Mouse (Mus musculus): ENCODE measurements around the gene Coq9.

DNA sequence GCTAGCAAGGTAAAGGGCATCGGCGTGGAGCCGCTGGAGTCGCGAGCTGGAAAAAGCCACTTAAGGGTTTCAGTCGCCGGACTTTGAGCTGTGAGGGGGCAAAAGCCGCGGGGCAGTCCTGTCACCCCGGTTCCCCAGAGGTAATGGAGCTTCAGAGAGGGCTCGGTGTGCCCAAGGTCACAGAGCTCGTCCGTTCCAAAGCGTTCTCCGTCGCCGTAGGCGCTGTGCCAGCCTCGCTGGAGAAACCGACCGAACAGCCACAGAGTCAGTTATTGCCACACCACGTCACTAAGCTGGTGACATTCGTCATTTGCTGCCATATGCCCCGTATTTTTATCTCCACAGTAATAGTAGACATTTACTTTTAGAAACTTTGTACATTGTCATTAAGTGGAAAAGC, 479 bp downstream of the Coq9 start:
- no peak for TF ChIP-seq ZC3H11A (IDR thresholded peaks at IDR 0.05; ENCODE audit: borderline replicate concordance, low read depth, low read length)
- no peak for TF ChIP-seq HCFC1 (IDR thresholded peaks at IDR 0.05; ENCODE audit: borderline replicate concordance, insufficient read depth, low read length)
- TF ChIP-seq CHD2 (IDR thresholded peaks at IDR 0.05; ENCODE audit: low read depth, low read length): no peak
- TF ChIP-seq ZNF384 (IDR thresholded peaks at IDR 0.05; ENCODE audit: low read depth, low read length): no peak
- TF ChIP-seq MAFK (IDR thresholded peaks at IDR 0.05; ENCODE audit: insufficient read depth, low read depth, low read length): no peak

Measured in ES-E14 (cell line).